Mouse (Mus musculus) common myeloid progenitor, adult 5-6 weeks (primary cell): ENCODE data around the gene Btbd16. TPM values are rescaled to one million over a fixed set of nuclear protein-coding genes. Genes with fewer than 3 reads are reported as not detected.

Experiments
- ATAC-seq: replicated peaks from 2 replicates; pipeline ENCODE4 v1.8.0; 2016; ENCODE audit warnings: low read depth, mild to moderate bottlenecking, moderate TSS enrichment, inconsistent platforms; ENCODE audit not compliant: poor library complexity, severe bottlenecking
- total RNA-seq: library from RNA; stranded (forward); fragments of 200-1000, 187-1606 nt; gene quantifications from 2 replicates; pipeline ENCODE4 v1.2.3, GENCODE M21; 2017

Btbd16 gene
- total RNA-seq, 1 experiment from 2014 or later: 0.32 TPM

DNA sequence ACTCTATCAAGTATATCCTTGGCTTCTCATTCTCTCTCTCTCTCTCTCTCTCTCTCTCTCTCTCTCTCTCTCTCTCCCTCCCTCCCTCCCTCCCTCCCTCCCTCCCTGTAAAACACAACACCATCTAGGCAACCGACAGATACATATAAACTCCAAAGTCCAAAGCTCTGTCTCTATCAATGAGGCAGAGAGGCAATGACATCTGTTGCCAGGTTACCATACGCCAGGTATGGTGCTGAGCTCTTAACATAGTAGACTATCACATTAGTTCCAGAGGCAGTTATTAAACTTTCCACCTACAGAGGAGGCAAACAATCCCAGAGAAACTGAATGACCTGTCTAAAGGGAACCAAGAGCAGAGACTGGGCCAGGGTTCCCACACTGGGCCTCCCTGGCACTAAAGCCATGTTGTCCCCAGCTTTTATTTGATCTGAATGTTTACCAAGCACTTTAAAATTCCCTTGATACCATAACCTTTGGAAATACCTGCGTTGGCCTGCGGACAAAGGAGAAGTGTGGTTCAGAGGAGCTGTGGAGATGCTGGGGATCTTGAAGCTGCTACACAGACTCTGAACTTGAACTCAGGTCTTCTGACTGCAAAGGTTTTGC lies 80.9 kb downstream of the Btbd16 start:
- no peak for ATAC-seq

DNA sequence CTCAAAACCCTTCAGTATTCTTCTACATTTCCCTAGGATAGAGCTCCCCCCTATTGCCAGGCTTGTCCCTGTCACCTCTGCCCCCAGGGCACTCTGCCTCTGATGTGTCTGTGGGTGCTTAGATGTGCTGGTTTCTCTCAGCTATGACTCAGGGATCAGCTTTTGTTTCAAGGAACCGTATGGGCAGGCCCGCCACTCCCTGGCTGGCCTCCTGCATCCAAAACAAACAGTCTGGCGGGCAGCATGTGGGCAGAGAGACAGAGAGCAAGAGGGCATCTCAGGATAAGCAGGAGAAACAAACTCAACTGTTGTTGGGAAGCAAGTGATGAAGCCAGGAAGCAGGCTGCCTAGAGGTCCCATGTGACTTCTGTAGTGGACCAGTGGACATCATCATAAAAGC lies 81.8 kb downstream of the Btbd16 start:
- ATAC-seq: no peak

GRCm38 (mm10) chr7:130857973-130858372 lies 84.1 kb downstream of the Btbd16 start:
- peak; percentile 98 for ATAC-seq

GRCm38 (mm10) chr7:130859926-130860325 lies 86.1 kb downstream of the Btbd16 start:
- ATAC-seq: no peak

GRCm38 (mm10) chr7:130860721-130861142 lies 86.9 kb downstream of the Btbd16 start:
- ATAC-seq: no peak

- ATAC-seq: no peak
Observed at GRCm38 (mm10) chr7:130862501-130862900, 88.6 kb downstream of the Btbd16 start.

DNA sequence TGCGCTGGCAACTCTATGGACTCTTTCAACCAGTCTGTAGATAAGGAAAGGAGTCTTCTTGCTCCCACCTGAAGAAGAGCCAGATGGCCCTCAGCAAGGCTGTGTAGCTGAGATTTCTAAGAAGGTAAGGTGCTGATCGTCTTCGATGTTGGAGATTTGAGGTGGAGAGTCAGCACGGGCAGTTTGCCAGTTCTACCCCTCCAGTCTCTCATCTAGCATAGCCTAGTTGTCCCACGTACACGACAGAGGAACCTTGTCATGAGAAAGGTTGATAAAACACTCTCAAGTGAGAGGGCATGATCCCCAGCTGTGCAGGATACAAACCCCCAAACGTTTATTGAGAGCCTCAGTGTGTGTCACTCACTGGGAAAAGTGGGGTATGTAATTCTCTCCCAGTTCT lies 90.8 kb downstream of the Btbd16 start:
- ATAC-seq: no peak

- ATAC-seq: peak; percentile 98
Observed at GRCm38 (mm10) chr7:130865613-130866591, 92.0 kb downstream of the Btbd16 start, which contains the start of gene Plekha1. Gene Plekha1, plus strand, starts transcription at chr7:130865756.

DNA sequence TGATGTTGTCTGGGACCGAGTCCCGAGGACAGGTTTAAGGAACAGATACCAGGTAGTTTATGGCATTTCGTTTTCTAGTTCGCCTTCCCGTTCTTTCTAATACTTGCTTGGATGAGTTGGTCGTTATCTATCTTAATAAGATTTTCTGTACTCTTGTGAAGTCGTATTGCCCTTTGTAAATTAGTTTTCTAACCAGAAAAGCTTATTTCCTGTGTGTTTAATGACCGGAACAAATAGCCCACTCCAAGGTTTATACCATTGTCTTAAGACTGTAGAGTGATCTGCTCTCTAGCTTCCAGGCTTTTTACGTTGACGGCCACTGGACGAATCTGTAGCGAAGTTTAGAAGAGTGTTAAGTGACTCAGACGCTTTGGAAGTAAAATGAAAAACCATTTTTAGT lies 92.8 kb downstream of the Btbd16 start:
- no peak for ATAC-seq

GRCm38 (mm10) chr7:130867256-130867655 lies 93.4 kb downstream of the Btbd16 start:
- ATAC-seq: 0 out of 2 replicates have a peak, but pooled peaks have one; percentile 3

Other genes starting within 250 kb of the Btbd16 start
- gene Nsmce4a, start 201.0 kb upstream of the Btbd16 start, total RNA-seq: 188 and 223 TPM in 2 replicates
- 2.4 and 3.6 TPM in 2 replicates for gene Tacc2, start 196.6 kb upstream of the Btbd16 start, total RNA-seq
- 10.2 and 16.6 TPM in 2 replicates for gene Plekha1, start 91.7 kb downstream of the Btbd16 start, total RNA-seq
- not detected in 2 replicates for gene Htra1, start 162.0 kb downstream of the Btbd16 start, total RNA-seq